Mouse (Mus musculus) intestine, embryonic 14.5 days (tissue): ENCODE results near the gene Shank1. TPM values are rescaled to one million over a fixed set of nuclear protein-coding genes. Genes with fewer than 3 reads are reported as not detected.

Experiments
- ATAC-seq: fragments of 200-750 bp; cut with Nextera tagmentation; replicated peaks from 2 replicates; pipeline ENCODE4 v1.8.0; 2017; ENCODE audit warnings: low read depth, moderate number of reproducible peaks, moderate TSS enrichment, moderate library complexity; ENCODE audit not compliant: low FRiP score, low TSS enrichment
- DNase-seq: peaks from one replicate; pipeline ENCODE4 v3.0.0-alpha.2; 2018; ENCODE audit warnings: low spot score
- H3K27ac ChIP-seq: fragments of 300-500 bp; sonication (generic); 2 replicates; pipeline ENCODE4 v1.5.1; 2014; ENCODE audit warnings: low read depth, mild to moderate bottlenecking, control low read depth
- H3K27me3 ChIP-seq: fragments of 300-500 bp; sonication (generic); replicated peaks from 2 replicates; pipeline ENCODE4 v1.6.1; 2014; ENCODE audit warnings: low read length, control low read depth; ENCODE audit not compliant: control insufficient read depth, insufficient read depth
- H3K36me3 ChIP-seq: fragments of 300-500 bp; sonication (generic); 2 replicates; pipeline ENCODE4 v1.6.1; 2014; ENCODE audit warnings: low read length, control low read depth; ENCODE audit not compliant: control insufficient read depth, insufficient read depth
- H3K4me1 ChIP-seq: fragments of 300-500 bp; sonication (generic); replicated peaks from 2 replicates; pipeline ENCODE4 v1.6.1; 2014; ENCODE audit warnings: low read length, control low read depth, mixed read lengths; ENCODE audit not compliant: control insufficient read depth, insufficient read depth
- H3K4me2 ChIP-seq: fragments of 300-500 bp; sonication (generic); 2 replicates; pipeline ENCODE4 v1.6.1; 2014; ENCODE audit warnings: low read length
- H3K4me3 ChIP-seq: fragments of 300-500 bp; sonication (generic); 2 replicates; pipeline ENCODE4 v1.5.1; 2014; ENCODE audit warnings: low read depth, low read length, control low read depth, mixed read lengths
- H3K9ac ChIP-seq: fragments of 300-500 bp; sonication (generic); 2 replicates; pipeline ENCODE4 v1.6.1; 2014; ENCODE audit warnings: mild to moderate bottlenecking, low read length
- H3K9me3 ChIP-seq: fragments of 300-500 bp; sonication (generic); 2 replicates; pipeline ENCODE4 v1.6.1; 2016; ENCODE audit warnings: low read length, control low read depth; ENCODE audit not compliant: control insufficient read depth
- WGBS: fragments of 180-500 bp; shearing (Covaris S2); extraction: QIAGEN DNeasy Blood & Tissue Kit; methylation state at CpG from one replicate; pipeline ENCODE4 v1.1.7; 2014; 5-methylcytosine and 5-hydroxymethylcytosine counted together
- polyA plus RNA-seq: library from polyadenylated mRNA; unstranded; fragments of >200 nt; fragmentation: Nextera tagmentation; extraction: Ambion mirVana; gene quantifications from 2 replicates; pipeline ENCODE4 v1.2.1, GENCODE M21; 2014

Shank1 gene
- polyA plus RNA-seq, 1 experiment from 2014 or later, result 3.0 TPM

DNA sequence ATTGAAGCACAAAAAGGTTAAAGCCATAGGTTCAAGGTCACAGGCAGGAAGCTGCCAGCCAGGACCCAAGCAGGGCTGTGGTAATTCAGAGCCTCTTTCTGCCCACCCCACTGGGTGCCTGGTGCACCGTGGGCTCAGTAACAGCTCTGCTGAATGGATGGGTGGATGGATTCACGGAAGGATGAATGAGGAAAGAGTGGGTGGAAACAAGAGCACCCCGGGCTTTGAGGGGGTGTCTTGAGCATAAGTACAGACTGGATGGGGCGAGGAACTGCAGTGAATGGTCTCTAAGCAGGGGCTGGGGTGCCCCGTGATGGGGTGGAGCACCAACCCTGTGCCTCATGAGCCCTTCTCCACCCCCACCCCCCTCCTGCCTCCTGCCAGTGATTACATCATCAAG, 31.7 kb downstream of the Shank1 start:
- no peak overlapping the region for H3K27ac ChIP-seq
- ATAC-seq (no peak), DNase-seq (no peak)
- no peak overlapping the region for H3K9ac ChIP-seq
- H3K4me1 ChIP-seq, result no peaks in the 10 kb centered on the region
- no peak overlapping the region for H3K4me2 ChIP-seq
- peaks cover 3% of the 10 kb centered on the region; the same call in 1 of the 2 replicates for H3K36me3 ChIP-seq
- H3K9me3 ChIP-seq, result no peaks in the 10 kb centered on the region
- peaks cover 30% of the 10 kb centered on the region for H3K27me3 ChIP-seq
- WGBS, result 64% methylated on average over 5 of the region's 5 CpGs
- H3K4me3 ChIP-seq, result no peak overlapping the region

DNA sequence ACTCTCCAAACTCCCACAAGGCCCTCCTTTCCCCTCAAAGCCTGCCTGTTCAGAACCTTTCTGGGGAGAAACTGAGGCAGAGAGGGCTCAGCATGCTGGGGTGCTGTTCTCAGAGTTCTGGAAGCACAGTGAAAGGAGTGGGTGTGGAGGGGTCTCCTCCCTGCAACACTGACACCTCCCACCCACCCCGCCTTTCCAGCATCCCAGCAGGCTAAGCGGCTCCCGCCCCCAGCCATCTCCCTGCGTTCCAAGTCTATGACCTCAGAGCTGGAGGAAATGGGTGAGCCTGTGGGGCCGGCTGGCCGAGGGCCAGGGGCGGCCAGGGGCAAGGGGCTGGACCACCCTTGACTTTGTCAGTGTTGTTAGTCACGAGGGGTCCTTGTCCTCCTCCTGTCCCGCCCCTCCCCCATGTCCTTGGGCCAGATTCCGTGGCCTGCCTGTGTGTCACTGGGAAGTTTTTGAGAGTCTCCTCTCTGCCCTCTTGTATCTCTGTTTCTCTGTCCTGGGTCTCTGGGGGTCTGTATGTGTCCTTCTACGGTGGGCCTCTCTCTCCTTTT, 33.5 kb downstream of the Shank1 start:
- Histone ChIP-seq H3K4me2 (peak overlapping the region; percentile 18; the same call in 1 of the 2 replicates), H3K36me3 (peaks cover 3% of the 10 kb centered on the region; the same call in 1 of the 2 replicates), H3K27ac (no peak overlapping the region), H3K4me1 (no peaks in the 10 kb centered on the region), H3K4me3 (no peak overlapping the region), H3K27me3 (peaks cover 12% of the 10 kb centered on the region), H3K9me3 (no peaks in the 10 kb centered on the region), H3K9ac (no peak overlapping the region)
- ATAC-seq (0 out of 2 replicates have a peak, but pooled peaks have one; percentile 32), DNase-seq (no peak)
- 19% methylated on average over 11 of the region's 11 CpGs for WGBS

DNA sequence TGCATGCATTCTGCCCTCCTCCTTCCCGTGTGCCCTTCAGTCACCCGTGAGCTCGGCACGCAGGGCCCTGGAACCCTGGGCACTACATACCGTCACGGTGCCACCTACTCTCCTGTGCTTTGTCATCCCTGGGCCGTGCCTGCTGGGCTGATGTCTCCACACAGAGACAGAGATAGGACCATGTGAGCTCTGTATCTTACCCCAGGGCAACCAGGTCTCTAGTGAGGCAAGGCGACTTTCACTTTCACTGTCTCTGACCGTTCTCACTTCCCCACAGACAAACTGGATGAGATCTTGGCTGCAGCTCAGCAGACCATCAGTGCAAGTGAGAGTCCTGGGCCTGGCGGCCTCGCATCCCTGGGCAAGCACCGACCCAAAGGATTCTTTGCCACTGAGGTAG, 34.6 kb downstream of the Shank1 start:
- no peak overlapping the region for H3K27ac ChIP-seq
- 74% methylated on average over 12 of the region's 12 CpGs for WGBS

DNA sequence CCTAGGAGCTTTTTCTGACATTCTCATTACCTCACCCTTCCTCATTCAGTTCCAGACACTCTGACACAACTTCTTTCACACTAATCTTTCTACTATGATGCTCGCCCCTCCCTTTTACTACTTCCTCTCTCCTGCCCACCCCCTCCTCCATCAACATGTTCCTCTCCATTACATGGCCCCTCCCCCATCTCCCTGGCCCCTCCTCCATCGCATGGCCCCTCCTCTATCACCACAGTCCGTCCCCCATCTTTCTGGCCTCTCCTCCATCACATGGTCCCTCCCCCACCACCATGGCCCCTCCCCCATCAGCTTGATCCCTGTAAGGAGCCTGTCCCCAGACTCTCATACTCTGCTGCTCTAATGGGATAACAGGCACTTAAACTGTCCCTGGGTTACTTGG, 39.0 kb downstream of the Shank1 start:
- DNase-seq, result no peak
- no peaks in the 10 kb centered on the region for H3K9me3 ChIP-seq
- peaks cover 3% of the 10 kb centered on the region; the same call in 1 of the 2 replicates for H3K36me3 ChIP-seq
- no peak overlapping the region for H3K4me2 ChIP-seq
- peaks cover 22% of the 10 kb centered on the region for H3K4me1 ChIP-seq
- H3K27ac ChIP-seq, result no peak overlapping the region
- H3K9ac ChIP-seq, result no peak overlapping the region
- 26% methylated on average over 3 of the region's 3 CpGs for WGBS
- H3K27me3 ChIP-seq, result peaks cover 42% of the 10 kb centered on the region
- no peak overlapping the region for H3K4me3 ChIP-seq
- ATAC-seq, result no peak

More for the DNA sequence above, 34.6 kb downstream of the Shank1 start:
- Histone ChIP-seq H3K27me3 (0 out of 2 replicates have a peak, but pooled peaks cover 7% of the 10 kb centered on the region), H3K4me1 (no peaks in the 10 kb centered on the region), H3K4me3 (no peak overlapping the region), H3K4me2 (no peak overlapping the region), H3K9ac (no peak overlapping the region), H3K36me3 (peaks cover 3% of the 10 kb centered on the region; the same call in 1 of the 2 replicates), H3K9me3 (no peaks in the 10 kb centered on the region)
- ATAC-seq, result no peak
- DNase-seq, result no peak

DNA sequence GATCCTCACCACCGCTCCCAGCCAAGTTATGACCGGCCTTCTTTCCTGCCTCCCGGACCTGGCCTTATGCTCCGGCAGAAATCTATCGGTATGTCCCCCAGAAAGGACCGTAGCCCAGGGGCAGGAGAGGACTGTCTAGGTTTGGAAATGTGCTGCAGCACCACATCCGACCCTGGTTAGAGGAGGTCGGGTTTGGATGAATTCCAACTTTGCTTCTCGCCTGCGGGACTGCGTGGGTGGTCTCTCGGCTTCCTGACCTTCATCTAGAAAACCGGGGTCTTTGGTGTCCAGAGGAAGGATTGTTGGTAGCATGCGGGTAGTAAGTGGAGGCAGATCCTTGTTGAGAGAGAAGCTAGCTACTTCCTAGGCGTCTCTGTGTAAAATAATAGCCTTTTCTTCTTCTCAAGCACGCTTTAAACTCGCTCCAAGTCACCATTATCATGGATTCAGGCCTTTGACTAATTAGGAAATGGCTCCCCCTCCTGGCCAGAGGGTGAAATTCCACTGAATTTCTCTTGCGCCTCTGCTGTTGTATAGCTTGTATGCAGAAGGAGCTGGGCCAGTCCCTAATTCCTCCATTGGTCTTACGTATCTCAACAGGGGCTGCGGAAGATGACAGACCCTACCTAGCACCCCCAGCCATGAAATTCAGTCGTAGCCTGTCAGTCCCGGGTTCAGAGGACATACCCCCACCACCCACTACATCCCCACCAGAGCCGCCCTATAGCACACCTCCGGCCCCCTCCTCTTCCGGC, 41.1 kb downstream of the Shank1 start:
- Histone ChIP-seq H3K36me3 (peaks cover 2% of the 10 kb centered on the region; the same call in 1 of the 2 replicates), H3K27me3 (peaks cover 63% of the 10 kb centered on the region)
- peak; percentile 12; the same call in 1 of the 2 replicates for ATAC-seq

DNA sequence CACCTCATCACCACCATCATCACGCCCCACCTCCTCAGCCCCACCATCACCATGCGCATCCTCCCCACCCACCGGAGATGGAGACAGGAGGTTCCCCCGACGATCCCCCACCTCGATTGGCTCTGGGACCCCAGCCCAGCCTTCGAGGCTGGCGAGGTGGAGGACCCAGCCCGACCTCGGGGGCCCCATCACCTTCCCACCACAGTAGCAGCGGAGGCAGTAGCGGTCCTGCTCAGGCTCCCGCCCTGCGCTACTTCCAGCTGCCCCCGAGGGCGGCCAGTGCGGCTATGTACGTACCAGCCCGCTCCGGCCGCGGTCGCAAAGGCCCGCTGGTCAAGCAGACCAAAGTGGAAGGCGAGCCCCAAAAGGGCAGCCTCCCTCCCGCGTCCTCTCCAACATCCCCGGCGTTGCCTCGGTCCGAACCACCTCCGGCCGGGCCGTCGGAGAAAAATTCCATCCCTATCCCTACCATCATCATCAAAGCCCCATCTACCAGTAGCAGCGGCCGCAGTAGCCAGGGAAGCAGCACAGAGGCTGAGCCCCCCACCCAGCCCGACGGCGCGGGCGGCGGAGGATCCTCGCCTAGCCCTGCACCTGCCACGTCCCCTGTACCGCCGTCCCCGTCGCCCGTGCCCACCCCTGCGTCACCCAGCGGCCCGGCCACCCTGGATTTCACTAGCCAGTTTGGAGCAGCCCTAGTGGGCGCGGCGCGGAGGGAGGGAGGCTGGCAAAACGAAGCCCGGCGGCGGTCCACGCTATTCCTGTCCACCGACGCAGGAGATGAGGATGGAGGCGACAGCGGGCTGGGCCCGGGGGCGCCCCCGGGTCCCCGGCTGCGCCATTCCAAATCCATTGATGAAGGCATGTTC, 42.1 kb downstream of the Shank1 start:
- no peaks in the 10 kb centered on the region for H3K9me3 ChIP-seq
- H3K9ac ChIP-seq, result no peak overlapping the region
- WGBS, result 3% methylated on average over 70 of the region's 71 CpGs
- no peaks in the 10 kb centered on the region for H3K36me3 ChIP-seq
- 0 out of 2 replicates have a peak overlapping the region, but pooled peaks have one; percentile 8 for H3K4me3 ChIP-seq
- 0 out of 2 replicates have a peak overlapping the region, but pooled peaks have one; percentile 55 for H3K4me2 ChIP-seq
- ATAC-seq (0 out of 2 replicates have a peak, but pooled peaks have one; percentile 6), DNase-seq (no peak)
- no peak overlapping the region for H3K27ac ChIP-seq
- peaks cover 73% of the 10 kb centered on the region for H3K27me3 ChIP-seq
- peaks cover 29% of the 10 kb centered on the region for H3K4me1 ChIP-seq

More for the DNA sequence above, 41.1 kb downstream of the Shank1 start:
- DNase-seq, result peak; percentile 89
- Histone ChIP-seq H3K4me1 (peaks cover 23% of the 10 kb centered on the region), H3K4me2 (peak overlapping the region; percentile 55), H3K27ac (no peak overlapping the region; the same call in 1 of the 2 replicates), H3K4me3 (peak overlapping the region; percentile 20), H3K9ac (peak overlapping the region; percentile 20; the same call in 1 of the 2 replicates), H3K9me3 (no peaks in the 10 kb centered on the region)
- WGBS, result 2% methylated on average over 25 of the region's 25 CpGs

DNA sequence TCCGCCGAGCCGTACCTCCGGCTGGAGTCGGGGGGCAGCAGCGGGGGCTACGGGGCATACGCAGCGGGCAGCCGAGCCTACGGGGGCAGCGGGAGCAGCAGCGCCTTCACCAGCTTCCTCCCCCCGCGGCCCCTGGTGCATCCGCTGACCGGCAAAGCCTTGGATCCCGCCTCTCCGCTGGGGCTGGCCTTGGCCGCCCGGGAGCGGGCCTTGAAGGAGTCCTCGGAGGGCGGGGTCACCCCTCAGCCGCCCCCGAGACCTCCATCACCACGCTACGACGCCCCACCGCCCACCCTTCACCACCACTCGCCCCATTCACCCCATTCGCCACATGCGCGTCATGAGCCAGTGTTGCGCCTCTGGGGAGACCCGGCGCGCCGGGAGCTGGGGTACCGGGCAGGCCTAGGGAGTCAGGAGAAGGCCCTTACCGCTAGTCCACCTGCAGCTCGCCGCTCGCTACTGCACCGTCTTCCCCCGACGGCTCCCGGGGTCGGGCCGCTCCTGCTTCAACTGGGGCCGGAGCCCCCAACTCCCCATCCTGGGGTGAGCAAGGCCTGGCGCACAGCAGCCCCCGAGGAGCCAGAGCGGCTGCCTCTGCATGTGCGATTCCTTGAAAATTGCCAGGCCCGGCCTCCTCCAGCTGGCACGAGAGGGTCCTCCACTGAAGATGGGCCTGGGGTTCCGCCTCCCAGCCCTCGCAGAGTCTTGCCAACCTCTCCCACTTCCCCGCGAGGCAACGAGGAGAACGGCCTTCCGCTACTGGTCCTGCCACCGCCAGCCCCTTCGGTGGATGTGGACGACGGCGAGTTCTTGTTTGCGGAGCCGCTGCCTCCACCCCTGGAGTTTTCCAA, 42.9 kb downstream of the Shank1 start:
- peaks cover 35% of the 10 kb centered on the region for H3K4me1 ChIP-seq
- 2% methylated on average over 61 of the region's 71 CpGs for WGBS
- no peak for ATAC-seq
- H3K9ac ChIP-seq, result no peak overlapping the region
- H3K4me2 ChIP-seq, result peak overlapping the region; percentile 26
- H3K9me3 ChIP-seq, result no peaks in the 10 kb centered on the region
- H3K4me3 ChIP-seq, result peak overlapping the region; percentile 18; the same call in 1 of the 2 replicates
- no peak for DNase-seq
- no peak overlapping the region for H3K27ac ChIP-seq
- H3K36me3 ChIP-seq, result no peaks in the 10 kb centered on the region
- peaks cover 80% of the 10 kb centered on the region for H3K27me3 ChIP-seq
